Mouse (Mus musculus): ENCODE results near the gene Sec31b. TPM values are rescaled to one million over a fixed set of nuclear protein-coding genes. Genes with fewer than 3 reads are reported as not detected.
A peak's percentile ranks its signal among the peaks of the same experiment; 100 is the strongest.

Gene Sec31b
- total RNA-seq, 2 experiments from 2014 or later, result 0.19 to 0.56 TPM

GRCm38 (mm10) chr19:44487266-44487665 is 58.4 kb downstream of the Sec31b start:
- peak in 1 of 2 experiments; percentile 5 for DNase-seq (ENCODE audit: low spot score in 2 of 2)

- no peak for DNase-seq (ENCODE audit: low spot score in 2 of 2)
Measured at GRCm38 (mm10) chr19:44476541-44476940, 69.1 kb downstream of the Sec31b start.

GRCm38 (mm10) chr19:44475268-44475667 is 70.4 kb downstream of the Sec31b start:
- DNase-seq (ENCODE audit: low spot score in 2 of 2), result no peak

GRCm38 (mm10) chr19:44474158-44474557 is 71.5 kb downstream of the Sec31b start:
- DNase-seq (ENCODE audit: low spot score in 2 of 2), result peak; percentile 50 to 65

Other genes starting within 250 kb of the Sec31b start
- gene Scd4, start 212.8 kb downstream of the Sec31b start, total RNA-seq (2021), result 1 to 10 TPM; 2.2 to 2.7 TPM
- 100 to 1,000 TPM; 126 to 146 TPM for gene Scd1, start 138.0 kb downstream of the Sec31b start, total RNA-seq (2021)
- gene Wnt8b, start 52.4 kb downstream of the Sec31b start, total RNA-seq (2021), result under 1 TPM in 1 of 2 experiments, not detected in 1; 0.16 TPM
- gene Gm20538, start 7.0 kb upstream of the Sec31b start, total RNA-seq (2021), result not detected
- gene Ndufb8, start 9.6 kb upstream of the Sec31b start, total RNA-seq (2021), result 100 to 1,000 TPM; 368 to 386 TPM
- gene Hif1an, start 17.0 kb upstream of the Sec31b start, total RNA-seq (2021), result 10 to 100 TPM; 33.5 to 34.2 TPM
- gene Pax2, start 210.2 kb upstream of the Sec31b start, total RNA-seq (2021), result under 1 TPM; 0.23 to 0.42 TPM

Measured in left cerebral cortex, adult 18-20 months (tissue).